Comparison of ENCODE assay signal across 15 mouse cellular contexts in genomic region chr11:58143704-58144426, GRCm38 (mm10). TPM values are rescaled to one million over a fixed set of nuclear protein-coding genes. Genes with fewer than 3 reads are reported as not detected.
DNase-seq lines count a peak whose midpoint lies in the region; ATAC-seq and TF ChIP-seq lines count a peak whose summit lies in the region.
"Had no signal": no experiment of that assay in that cellular context is flagged by ENCODE, and none has a peak within 500 bp of the region (broad histone marks: within the 10 kb centered on the region; RNA-seq: fewer than 3 reads in every experiment).

No protein-coding gene starts in this region.

- H3K9ac ChIP-seq in MEL (ENCODE audit: control insufficient read depth, low read depth, low read length, poor library complexity, severe bottlenecking) = no peak overlapping the region
- no peak overlapping the region for H3K9ac ChIP-seq in midbrain, embryonic 15.5 days
- no peak overlapping the region for H3K9ac ChIP-seq in forebrain, embryonic 16.5 days (replicated peaks; ENCODE audit: low read depth, low read length)
- H3K9ac ChIP-seq: limb, embryonic 15.5 days had no signal

- no peak overlapping the region for H3K27ac ChIP-seq in MEL (ENCODE audit: control insufficient read depth, low read depth, low read length)
- 0 out of 2 replicates have a peak overlapping the region, but pooled peaks have one; percentile 7 for H3K27ac ChIP-seq in layer of hippocampus, adult 2 months
- no peak overlapping the region for H3K27ac ChIP-seq in midbrain, embryonic 15.5 days
- no peak overlapping the region for H3K27ac ChIP-seq in forebrain, embryonic 16.5 days (ENCODE audit: low read length)
- H3K27ac ChIP-seq: embryonic facial prominence, embryonic 10.5 days; forebrain, embryonic 10.5 days; heart, embryonic 10.5 days; hindbrain, embryonic 10.5 days; kidney, postnatal 0 days; limb, embryonic 15.5 days had no signal

- TF ChIP-seq EP300 in MEL (IDR thresholded peaks at IDR 0.05; ENCODE audit: low read depth in 1 of 2, low read length in 2 of 2) = no peak

- H3K4me2 ChIP-seq in midbrain, embryonic 15.5 days = no peak overlapping the region
- no peak overlapping the region for H3K4me2 ChIP-seq in forebrain, embryonic 16.5 days (ENCODE audit: low read length)
- H3K4me2 ChIP-seq: limb, embryonic 15.5 days had no signal

- no peak overlapping the region for H3K4me3 ChIP-seq in MEL (ENCODE audit: control insufficient read depth in 1 of 2, insufficient read depth in 1 of 2, low read depth in 2 of 2, low read length in 2 of 2)
- H3K4me3 ChIP-seq in layer of hippocampus, adult 2 months = no peak overlapping the region
- H3K4me3 ChIP-seq in midbrain, embryonic 15.5 days = no peak overlapping the region
- no peak overlapping the region for H3K4me3 ChIP-seq in forebrain, embryonic 16.5 days (replicated peaks; ENCODE audit: low read length)
- H3K4me3 ChIP-seq: embryonic facial prominence, embryonic 10.5 days; forebrain, embryonic 10.5 days; heart, embryonic 10.5 days; hindbrain, embryonic 10.5 days; limb, embryonic 15.5 days had no signal

- no peak for TF ChIP-seq POLR2A in MEL (IDR thresholded peaks at IDR 0.05; ENCODE audit: control insufficient read depth in 1 of 2, insufficient read depth in 1 of 2, low read depth in 1 of 2, low read length in 2 of 2, poor library complexity in 1 of 2)

- no peaks in the 10 kb centered on the region for H3K4me1 ChIP-seq in MEL (ENCODE audit: control insufficient read depth in 1 of 2, insufficient read depth in 2 of 2, low read length in 2 of 2)
- H3K4me1 ChIP-seq in midbrain, embryonic 15.5 days = no peaks in the 10 kb centered on the region
- H3K4me1 ChIP-seq in forebrain, embryonic 16.5 days (replicated peaks; ENCODE audit: control insufficient read depth, insufficient read depth, low read length) = no peaks in the 10 kb centered on the region
- H3K4me1 ChIP-seq: embryonic facial prominence, embryonic 10.5 days; forebrain, embryonic 10.5 days; heart, embryonic 10.5 days; limb, embryonic 15.5 days had no signal

- TF ChIP-seq RAD21 in MEL (IDR thresholded peaks at IDR 0.05; ENCODE audit: low read depth, low read length) = no peak

- peak; percentile 55 for DNase-seq in A20 (ENCODE audit: low read depth, low spot score)
- DNase-seq in MEL (ENCODE audit: low read depth, low spot score) = peak; percentile 40
- DNase-seq in layer of hippocampus, adult 2 months (ENCODE audit: low spot score in 2 of 2) = peak; percentile 32 to 42
- no peak for DNase-seq in kidney, postnatal 25 days
- DNase-seq: lung, postnatal 10 days; thymus, postnatal 25 days had no signal

- H3K9me3 ChIP-seq in MEL (replicated peaks; ENCODE audit: insufficient read depth, low read length) = no peaks in the 10 kb centered on the region
- H3K9me3 ChIP-seq in midbrain, embryonic 15.5 days = no peaks in the 10 kb centered on the region
- H3K9me3 ChIP-seq in forebrain, embryonic 16.5 days (ENCODE audit: control insufficient read depth, low read length) = no peaks in the 10 kb centered on the region
- H3K9me3 ChIP-seq: embryonic facial prominence, embryonic 10.5 days; forebrain, embryonic 10.5 days; heart, embryonic 10.5 days; limb, embryonic 15.5 days had no signal

- no peaks in the 10 kb centered on the region for H3K27me3 ChIP-seq in MEL (ENCODE audit: control insufficient read depth in 1 of 2, insufficient read depth in 2 of 2, low read length in 2 of 2)
- no peaks in the 10 kb centered on the region for H3K27me3 ChIP-seq in midbrain, embryonic 15.5 days (replicated peaks)
- no peaks in the 10 kb centered on the region for H3K27me3 ChIP-seq in forebrain, embryonic 16.5 days (replicated peaks; ENCODE audit: control insufficient read depth, insufficient read depth, low read length)
- H3K27me3 ChIP-seq: limb, embryonic 15.5 days had no signal

- WGBS in midbrain, embryonic 15.5 days = 92% methylated on average over 9 of the region's 9 CpGs
- WGBS in forebrain, embryonic 16.5 days = 87% methylated on average over 9 of the region's 9 CpGs

- H3K79me2 ChIP-seq in MEL (ENCODE audit: control insufficient read depth, insufficient read depth, low read length, poor library complexity) = no peaks in the 10 kb centered on the region

- TF ChIP-seq CTCF in MEL (IDR thresholded peaks at IDR 0.05 in 2 of 3, conservative IDR thresholded peaks at IDR 0.05 in 1 of 3; ENCODE audit: control insufficient read depth in 1 of 3, insufficient read depth in 1 of 3, low read depth in 2 of 3, low read length in 3 of 3, poor library complexity in 1 of 3, severe bottlenecking in 1 of 3) = no peak
- 0 out of 2 replicates have a peak, but pooled peaks have one; percentile 13 for TF ChIP-seq CTCF in layer of hippocampus, adult 2 months (conservative IDR thresholded peaks at IDR 0.05)

- H3K36me3 ChIP-seq in MEL (ENCODE audit: control insufficient read depth in 1 of 2, insufficient read depth in 2 of 2, low read length in 2 of 2) = peaks cover 0 to 18% of the 10 kb centered on the region in 2 experiments; a peak in 2 of 4 replicates
- peaks cover 61% of the 10 kb centered on the region for H3K36me3 ChIP-seq in midbrain, embryonic 15.5 days (replicated peaks)
- peaks cover 36% of the 10 kb centered on the region for H3K36me3 ChIP-seq in forebrain, embryonic 16.5 days (ENCODE audit: control insufficient read depth, insufficient read depth)

- ATAC-seq in megakaryocyte progenitor cell, adult 5-6 weeks (replicated peaks; ENCODE audit: poor library complexity) = peak; percentile 65
- ATAC-seq in midbrain, embryonic 15.5 days (replicated peaks) = no peak
- no peak for ATAC-seq in forebrain, embryonic 16.5 days

TF ChIP-seq in MEL, 35 proteins besides CTCF, POLR2A, EP300 and RAD21:
- no peak for TF ChIP-seq MEF2A (IDR thresholded peaks at IDR 0.05; ENCODE audit: extremely low read depth, insufficient replicate concordance, low read depth, low read length, poor library complexity, severe bottlenecking)
- TF ChIP-seq RCOR1 (IDR thresholded peaks at IDR 0.05; ENCODE audit: low read depth, low read length) = no peak
- TF ChIP-seq HCFC1 (IDR thresholded peaks at IDR 0.05; ENCODE audit: low read depth, low read length) = no peak
- no peak for TF ChIP-seq CHD1 (IDR thresholded peaks at IDR 0.05; ENCODE audit: low read depth, low read length)
- TF ChIP-seq KAT2A (conservative IDR thresholded peaks at IDR 0.05; ENCODE audit: low read depth, low read length) = no peak

RNA-seq across cellular contexts. Expression of gene Gemin5, which starts 24.5 kb away (rescaled TPM):
- total RNA-seq in MEL (2012; rRNA removed) = 68.7 and 71.9 TPM in 2 replicates
- 10 to 100 TPM; 46.5 to 52.5 TPM for polyA plus RNA-seq in MEL (2012; ENCODE audit: insufficient read depth in 1 of 2, insufficient read length in 2 of 2, low read depth in 1 of 2, low replicate concordance in 2 of 2, missing spikeins in 1 of 2)
- 10 to 100 TPM; 18.6 to 18.7 TPM for total RNA-seq in layer of hippocampus, adult 2 months (2021)
- total RNA-seq in megakaryocyte progenitor cell, adult 5-6 weeks (2015) = 18.8 and 19.4 TPM in 2 replicates
- total RNA-seq in megakaryocyte progenitor cell, adult 5-6 weeks (2017) = 27.5 and 30.8 TPM in 2 replicates
- polyA plus RNA-seq in midbrain, embryonic 15.5 days (2015; fragmentation: Nextera tagmentation; extraction: Ambion mirVana) = 14.0 and 15.1 TPM in 2 replicates
- 12.8 and 14.9 TPM in 2 replicates for polyA plus RNA-seq in forebrain, embryonic 16.5 days (2015; fragmentation: Nextera tagmentation; extraction: Ambion mirVana)

RNA-seq across cellular contexts. Expression of gene Mrpl22, which starts 27.6 kb away (rescaled TPM):
- total RNA-seq in MEL (2012; rRNA removed) = 187 TPM in 2 replicates
- 100 to 1,000 TPM in 1 of 2 experiments, not detected in 1; 144 TPM for polyA plus RNA-seq in MEL (2012; ENCODE audit: insufficient read depth in 1 of 2, insufficient read length in 2 of 2, low read depth in 1 of 2, low replicate concordance in 2 of 2, missing spikeins in 1 of 2)
- total RNA-seq in layer of hippocampus, adult 2 months (2021) = 10 to 100 TPM; 31.4 to 39.5 TPM
- total RNA-seq in megakaryocyte progenitor cell, adult 5-6 weeks (2015) = 76.5 and 83.3 TPM in 2 replicates
- total RNA-seq in megakaryocyte progenitor cell, adult 5-6 weeks (2017) = 52.2 and 52.3 TPM in 2 replicates
- polyA plus RNA-seq in midbrain, embryonic 15.5 days (2015; fragmentation: Nextera tagmentation; extraction: Ambion mirVana) = 93.1 and 95.2 TPM in 2 replicates
- polyA plus RNA-seq in forebrain, embryonic 16.5 days (2015; fragmentation: Nextera tagmentation; extraction: Ambion mirVana) = 102 and 103 TPM in 2 replicates

RNA-seq across cellular contexts. Expression of gene Cnot8, which starts 39.9 kb away (rescaled TPM):
- 70.3 and 73.3 TPM in 2 replicates for total RNA-seq in MEL (2012; rRNA removed)
- polyA plus RNA-seq in MEL (2012; ENCODE audit: insufficient read depth in 1 of 2, insufficient read length in 2 of 2, low read depth in 1 of 2, low replicate concordance in 2 of 2, missing spikeins in 1 of 2) = 10 to 100 TPM in 1 of 2 experiments, not detected in 1; 52.9 TPM
- 10 to 100 TPM; 56.0 to 57.7 TPM for total RNA-seq in layer of hippocampus, adult 2 months (2021)
- total RNA-seq in megakaryocyte progenitor cell, adult 5-6 weeks (2015) = 68.2 and 73.9 TPM in 2 replicates
- total RNA-seq in megakaryocyte progenitor cell, adult 5-6 weeks (2017) = 113 and 114 TPM in 2 replicates
- polyA plus RNA-seq in midbrain, embryonic 15.5 days (2015; fragmentation: Nextera tagmentation; extraction: Ambion mirVana) = 115 and 116 TPM in 2 replicates
- 141 and 159 TPM in 2 replicates for polyA plus RNA-seq in forebrain, embryonic 16.5 days (2015; fragmentation: Nextera tagmentation; extraction: Ambion mirVana)

RNA-seq across cellular contexts. Expression of gene Gm12248, which starts 50.9 kb away (rescaled TPM):
- 0.12 and 0.23 TPM in 2 replicates for total RNA-seq in MEL (2012; rRNA removed)
- under 1 TPM in 1 of 2 experiments, not detected in 1; 0.65 TPM for polyA plus RNA-seq in MEL (2012; ENCODE audit: insufficient read depth in 1 of 2, insufficient read length in 2 of 2, low read depth in 1 of 2, low replicate concordance in 2 of 2, missing spikeins in 1 of 2)
- total RNA-seq in layer of hippocampus, adult 2 months (2021) = not detected
- not detected in 2 replicates for total RNA-seq in megakaryocyte progenitor cell, adult 5-6 weeks (2015)
- total RNA-seq in megakaryocyte progenitor cell, adult 5-6 weeks (2017) = not detected in 2 replicates
- polyA plus RNA-seq in midbrain, embryonic 15.5 days (2015; fragmentation: Nextera tagmentation; extraction: Ambion mirVana) = 0.15 and 0.18 TPM in 2 replicates
- not detected in 2 replicates for polyA plus RNA-seq in forebrain, embryonic 16.5 days (2015; fragmentation: Nextera tagmentation; extraction: Ambion mirVana)
- polyA plus RNA-seq: embryonic facial prominence, embryonic 10.5 days; forebrain, embryonic 10.5 days; heart, embryonic 10.5 days; kidney, postnatal 0 days; limb, embryonic 15.5 days had no signal

RNA-seq across cellular contexts. Expression of gene Igtp, which starts 55.5 kb away (rescaled TPM):
- 2.9 and 3.7 TPM in 2 replicates for total RNA-seq in MEL (2012; rRNA removed)
- 1 to 10 TPM in 1 of 2 experiments, not detected in 1; 3.6 TPM for polyA plus RNA-seq in MEL (2012; ENCODE audit: insufficient read depth in 1 of 2, insufficient read length in 2 of 2, low read depth in 1 of 2, low replicate concordance in 2 of 2, missing spikeins in 1 of 2)
- total RNA-seq in layer of hippocampus, adult 2 months (2021) = 1 to 10 TPM; 1.5 to 1.9 TPM
- 13.4 and 16.3 TPM in 2 replicates for total RNA-seq in megakaryocyte progenitor cell, adult 5-6 weeks (2015)
- 8.6 and 9.6 TPM in 2 replicates for total RNA-seq in megakaryocyte progenitor cell, adult 5-6 weeks (2017)
- 1.3 and 1.9 TPM in 2 replicates for polyA plus RNA-seq in midbrain, embryonic 15.5 days (2015; fragmentation: Nextera tagmentation; extraction: Ambion mirVana)
- polyA plus RNA-seq in forebrain, embryonic 16.5 days (2015; fragmentation: Nextera tagmentation; extraction: Ambion mirVana) = 1.3 and 1.5 TPM in 2 replicates

Comparison
In these comparisons a context has a peak if more than half of its experiments do, and no peak if none do; other contexts are left out.
1. DNase-seq: peak in A20 (single experiment), MEL (single experiment) and layer of hippocampus, adult 2 months (2 of 2); none in kidney, postnatal 25 days (0 of 2).